Mouse (Mus musculus) T-helper 2 cell (primary cell): ENCODE data around the gene Tmem11.

ENCODE experiments used
- in situ Hi-C: fragments of 300-600 bp; cut with MboI, MseI; formaldehyde crosslinking; loops from one replicate; pipeline ENCODE4 v1.15.1; 2025; ENCODE audit warnings: high pct_unique_total_duplicates

Gene Tmem11

GRCm38 (mm10) chr11:60878675-60879294, at the start of gene Tmem11:
Tmem11 (minus strand) TSS chr11:60879272.
- in situ Hi-C loops: no loop called here

GRCm38 (mm10) chr11:60927264-60927663, 48.2 kb upstream of the Tmem11 start:
- in situ Hi-C loops: no loop called here

GRCm38 (mm10) chr11:60924981-60925380, 45.9 kb upstream of the Tmem11 start:
- in situ Hi-C loops: no loop called here

DNA sequence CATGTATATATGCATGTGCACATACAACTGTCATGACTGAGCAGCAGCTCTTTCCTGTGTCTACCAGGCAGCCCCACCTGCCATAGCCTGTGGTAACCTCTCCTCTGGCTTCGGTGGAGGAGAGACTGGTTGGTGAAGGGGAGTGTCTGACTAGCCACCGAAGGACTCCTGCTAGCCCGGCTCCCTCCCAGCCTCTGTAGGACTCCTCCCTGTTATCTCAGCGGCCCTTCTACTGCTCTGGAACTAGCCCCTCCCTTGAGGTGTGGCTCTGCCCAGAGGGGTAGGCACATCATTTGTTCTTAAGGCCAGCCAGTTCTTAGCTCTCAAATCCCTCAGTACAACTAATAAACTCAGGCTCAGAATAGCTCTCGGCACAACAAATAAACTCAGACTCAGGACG, 45.4 kb upstream of the Tmem11 start:
- in situ Hi-C loops: no loop called here

DNA sequence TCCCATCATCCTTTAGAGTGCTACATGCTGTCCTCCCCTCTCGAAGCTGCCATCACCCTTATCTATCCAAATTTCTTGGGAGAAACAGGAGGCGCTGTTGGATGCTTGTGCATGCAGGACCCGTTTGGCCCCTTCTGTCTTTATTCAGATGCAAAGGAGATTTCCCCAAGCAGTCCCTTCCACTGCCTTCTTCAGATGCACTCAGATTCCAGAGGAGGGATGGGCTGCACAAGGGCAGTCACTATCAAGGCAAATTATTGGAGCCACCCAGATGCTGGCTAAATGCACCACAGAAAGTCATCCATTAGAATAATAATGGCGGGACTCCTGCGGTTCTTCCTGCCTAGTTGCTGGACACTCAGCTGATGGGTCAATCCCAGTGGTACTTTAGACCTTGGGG, 43.9 kb upstream of the Tmem11 start:
- in situ Hi-C loops: no loop called here

DNA sequence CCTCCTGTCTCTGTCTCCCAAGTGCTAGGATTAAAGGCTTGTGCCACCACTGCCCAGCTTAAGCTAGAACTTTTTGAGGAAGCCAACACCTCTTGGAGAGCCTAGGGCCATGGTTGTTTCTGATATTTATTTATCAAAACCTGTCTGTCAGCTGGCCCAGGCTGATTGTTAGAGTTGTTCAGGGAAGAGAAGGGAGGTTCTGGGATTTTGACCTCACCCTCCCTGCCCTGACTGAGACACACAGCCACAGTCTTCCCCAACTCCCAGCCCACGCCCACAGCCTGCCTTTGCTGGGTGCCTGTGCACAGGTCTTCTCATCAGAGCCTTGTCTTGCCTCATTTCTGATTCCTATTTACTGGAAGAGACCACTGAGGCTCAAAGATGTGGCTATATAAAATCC, 43.1 kb upstream of the Tmem11 start:
- in situ Hi-C loops: no loop called here

DNA sequence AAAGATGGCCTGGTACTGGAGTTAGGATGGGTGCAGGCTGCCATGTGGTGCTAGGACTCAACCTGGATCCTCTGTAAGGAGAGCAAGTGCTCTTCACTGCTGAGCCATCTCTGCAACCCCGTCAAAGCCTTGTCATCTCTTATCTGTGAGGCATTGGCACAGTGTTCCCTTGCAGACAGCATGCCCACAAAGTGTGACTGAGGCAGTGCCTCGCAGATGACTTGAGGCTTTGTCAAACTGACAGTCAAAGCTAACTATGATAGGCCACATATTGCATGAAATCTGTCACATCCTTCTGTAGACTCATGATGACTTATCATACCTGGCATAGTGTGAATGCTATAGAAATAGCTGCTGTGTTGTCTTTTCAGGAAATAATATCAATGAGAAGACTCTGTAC, 40.9 kb upstream of the Tmem11 start:
- in situ Hi-C loops: no loop called here

GRCm38 (mm10) chr11:60915201-60915600, 36.1 kb upstream of the Tmem11 start:
- in situ Hi-C loops: no loop called here

DNA sequence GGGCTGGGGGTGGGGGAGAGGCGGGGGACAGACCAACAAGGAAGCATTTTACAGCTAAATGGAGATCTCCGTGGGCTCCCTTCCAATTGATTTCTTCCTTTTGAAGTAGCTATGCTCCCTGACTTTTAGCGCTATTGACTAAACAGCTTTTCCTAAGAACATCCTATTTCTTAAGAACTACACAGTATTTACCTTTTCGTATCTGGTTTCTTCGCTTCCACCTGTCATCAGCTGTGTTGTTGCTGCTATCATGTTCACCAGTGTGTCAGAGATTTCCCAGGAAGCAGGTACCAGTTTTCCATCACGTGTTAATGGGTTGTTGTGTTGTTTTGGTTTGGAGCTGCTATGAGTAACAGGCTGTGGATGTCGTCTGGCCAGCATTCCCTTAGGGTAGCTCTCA, 35.4 kb upstream of the Tmem11 start, which contains the start of gene Natd1:
Gene Natd1 (minus strand): TSS at position 260 of the 400 bp plus-strand sequence.
- in situ Hi-C loops: no loop called here

GRCm38 (mm10) chr11:60913301-60914196, 34.5 kb upstream of the Tmem11 start:
- in situ Hi-C loops: no loop called here

DNA sequence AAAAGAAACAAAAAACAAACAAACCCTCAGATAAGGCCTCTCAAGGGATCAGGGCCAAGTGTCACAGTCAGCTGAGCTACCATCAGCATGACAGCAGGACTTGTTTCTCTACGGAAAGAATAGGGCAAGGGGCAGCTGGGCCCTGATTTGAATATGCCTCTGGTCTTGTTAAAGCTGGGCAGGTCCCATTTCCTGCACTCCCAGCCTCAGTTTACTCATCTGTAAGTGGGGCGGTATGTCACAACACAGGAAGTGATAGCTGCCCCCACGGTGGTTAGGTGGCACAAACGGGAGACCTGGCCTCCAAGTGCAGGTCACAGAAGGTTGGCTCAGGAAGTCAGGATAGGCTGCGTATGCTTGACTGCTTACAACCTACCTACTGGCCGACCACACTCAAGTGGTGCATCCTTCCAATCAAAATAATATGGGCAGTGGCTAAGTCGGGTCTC, 33.5 kb upstream of the Tmem11 start:
- in situ Hi-C loops: no loop called here

- in situ Hi-C loops: no loop called here
These were observed 30.6 kb upstream of the Tmem11 start for GRCm38 (mm10) chr11:60909626-60910025.

DNA sequence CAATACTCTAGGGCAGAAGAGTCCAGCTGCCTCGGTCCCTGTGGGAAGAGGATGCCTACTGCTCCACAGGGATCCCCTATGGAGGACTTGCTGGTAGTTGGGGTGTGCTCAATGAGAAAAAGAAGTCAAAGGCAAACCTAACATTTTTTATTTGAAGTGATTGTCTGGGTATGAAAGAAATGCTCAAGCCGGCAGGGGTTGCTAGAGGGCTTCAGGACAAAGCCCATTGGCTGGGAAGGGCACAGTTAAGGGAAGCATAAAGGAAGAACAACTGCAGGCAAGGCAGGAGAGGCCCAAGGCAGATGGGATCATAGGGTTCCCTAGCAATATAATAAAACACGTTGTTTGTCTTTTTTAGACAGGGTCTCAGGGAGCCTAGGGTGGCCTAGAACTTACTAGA, 29.0 kb upstream of the Tmem11 start:
- in situ Hi-C loops: no loop called here

- in situ Hi-C loops: no loop called here
These were observed 27.4 kb upstream of the Tmem11 start for GRCm38 (mm10) chr11:60906449-60906848.

DNA sequence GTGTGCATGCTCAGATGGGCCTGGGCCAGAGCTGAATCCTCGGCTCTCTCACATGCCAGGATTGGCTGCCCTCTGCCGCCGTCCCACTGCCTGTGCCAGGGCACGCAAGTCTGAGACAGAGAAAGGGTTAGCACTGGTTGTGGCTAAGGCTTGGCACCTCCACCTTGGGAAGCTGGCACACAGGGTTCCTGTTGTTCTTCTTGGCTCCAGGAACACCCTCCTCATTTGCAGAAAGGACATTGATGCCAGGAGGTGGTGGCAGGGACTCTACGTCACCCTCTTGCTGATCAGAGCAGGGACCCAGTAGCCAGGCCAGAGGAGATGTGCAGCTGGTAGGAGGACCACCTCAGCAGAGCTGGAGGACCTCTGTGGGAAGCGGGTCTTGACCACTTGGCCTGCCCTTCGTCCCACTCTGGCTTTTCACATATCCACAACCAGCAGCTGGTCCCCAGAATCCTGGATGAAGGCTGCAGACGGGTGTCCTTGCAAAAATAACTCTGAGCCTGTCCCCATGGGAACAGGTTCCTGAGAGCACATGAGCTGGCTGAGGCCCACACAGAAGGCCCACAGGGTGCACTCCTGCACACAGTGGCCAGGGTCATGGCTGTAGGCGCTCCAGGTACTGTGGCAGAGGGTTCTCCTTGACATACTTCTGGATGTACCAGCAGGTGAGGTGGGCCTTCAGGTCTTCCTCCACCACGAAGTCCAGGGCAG, 26.5 kb upstream of the Tmem11 start:
- in situ Hi-C loops: no loop called here

GRCm38 (mm10) chr11:60903661-60904061, 24.6 kb upstream of the Tmem11 start:
- in situ Hi-C loops: no loop called here

GRCm38 (mm10) chr11:60902486-60902885, 23.4 kb upstream of the Tmem11 start:
- in situ Hi-C loops: no loop called here

DNA sequence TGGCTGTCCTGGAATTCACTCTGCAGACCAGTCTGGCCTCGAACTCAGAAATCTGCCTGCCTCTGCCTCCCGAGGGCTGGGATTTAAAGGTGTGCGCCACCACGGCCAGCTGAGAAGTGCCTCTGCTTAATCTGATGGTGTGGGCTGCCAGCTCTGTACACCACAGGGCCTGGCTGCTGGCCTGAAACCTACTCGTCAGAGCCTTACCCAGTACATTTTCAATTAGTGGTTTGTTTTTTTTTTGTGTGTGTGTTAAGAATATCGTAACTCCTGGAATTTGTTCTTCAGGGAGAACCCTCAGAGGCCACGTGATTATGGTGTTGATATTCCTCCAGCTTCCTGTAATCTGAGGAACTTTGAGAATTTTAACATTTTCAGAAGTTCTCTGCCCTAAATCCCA, 22.9 kb upstream of the Tmem11 start:
- in situ Hi-C loops: no loop called here

DNA sequence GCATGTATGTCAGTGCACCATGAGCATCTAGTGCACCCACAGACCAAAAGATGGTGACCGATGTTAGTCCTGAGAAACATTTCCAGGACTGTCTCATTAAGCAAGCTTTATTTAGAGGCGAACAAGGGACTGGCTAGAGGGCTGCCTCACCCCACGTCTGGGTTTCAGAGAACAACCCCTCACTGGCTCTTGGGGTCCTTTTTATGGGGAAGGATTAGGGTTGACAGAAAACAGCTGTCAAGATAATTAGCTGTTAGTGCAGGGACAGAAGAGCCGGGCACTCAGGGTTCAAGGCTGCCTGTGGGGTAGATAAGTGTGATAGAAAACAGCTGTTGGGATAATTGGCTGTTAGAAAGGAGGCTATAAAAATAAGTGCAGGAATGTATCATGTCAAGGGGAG, 16.8 kb upstream of the Tmem11 start:
- in situ Hi-C loops: no loop called here

GRCm38 (mm10) chr11:60890744-60891143, 11.7 kb upstream of the Tmem11 start:
- in situ Hi-C loops: no loop called here

DNA sequence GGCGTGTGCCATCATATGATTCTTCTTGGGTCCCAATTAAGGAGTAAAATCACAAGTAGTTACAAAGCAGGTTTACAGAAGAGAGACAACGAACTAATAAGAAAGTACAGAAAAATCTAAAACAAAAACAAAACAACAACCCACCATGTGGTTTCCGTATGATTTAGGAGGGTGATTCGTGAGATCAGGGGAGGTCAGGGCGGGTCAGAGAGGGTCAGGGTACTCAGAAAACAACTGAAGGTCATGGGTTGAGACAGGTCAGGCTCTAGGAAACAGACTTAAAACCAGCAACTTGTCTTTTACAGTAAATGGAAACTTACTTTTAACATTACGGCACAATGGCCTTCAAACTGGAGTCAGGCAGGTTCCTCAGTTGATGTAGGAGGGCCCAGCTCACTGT, 11.2 kb upstream of the Tmem11 start:
- in situ Hi-C loops: no loop called here

DNA sequence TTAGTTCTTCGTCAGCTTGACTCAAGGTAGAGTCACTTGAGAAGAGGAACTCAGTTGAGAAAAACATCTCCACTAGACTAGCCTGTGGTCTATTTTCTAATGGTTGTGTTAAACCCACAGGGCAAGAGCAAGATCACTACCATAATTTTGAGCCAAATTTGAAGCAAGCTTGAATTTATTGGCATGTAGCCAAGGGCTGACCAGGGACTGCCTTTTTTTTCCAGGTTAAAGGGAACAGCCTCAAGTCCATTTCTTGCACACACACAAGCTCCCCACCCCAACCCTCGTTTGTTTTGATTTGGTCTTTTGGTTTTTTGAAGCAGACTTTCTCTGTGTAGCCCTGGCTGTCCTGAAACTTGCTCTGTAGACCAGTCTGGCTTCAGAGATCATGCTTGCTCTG, 10.8 kb upstream of the Tmem11 start:
- in situ Hi-C loops: no loop called here
